In the genomic region with DNA sequence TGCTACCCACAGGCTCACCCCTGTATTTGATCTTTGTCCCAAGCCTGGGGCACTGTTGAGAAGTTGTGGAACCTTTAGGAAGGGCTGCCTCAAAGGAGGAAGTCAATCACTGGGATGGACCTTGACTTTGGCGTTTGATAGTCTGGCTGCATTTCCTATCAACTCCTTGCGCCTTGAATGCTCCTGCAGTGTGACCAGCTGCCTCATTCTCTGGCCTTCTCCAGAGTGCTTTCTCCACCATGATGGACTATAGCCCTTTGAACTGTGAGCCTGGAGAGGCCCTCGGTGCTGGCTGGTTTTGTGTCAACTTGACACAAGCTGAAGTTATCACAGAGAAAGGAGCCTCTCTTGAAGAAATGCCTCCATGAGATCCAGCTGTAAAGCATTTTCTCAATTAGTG, we compare ENCODE assay signal across 34 mouse cellular contexts. TPM values are rescaled to one million over a fixed set of nuclear protein-coding genes. Genes with fewer than 3 reads are reported as not detected.
"Had no signal": no experiment of that assay in that cellular context is flagged by ENCODE, and none has a peak within 500 bp of the region (broad histone marks: within the 10 kb centered on the region; RNA-seq: fewer than 3 reads in every experiment).

No protein-coding gene starts in this region.

- H3K27me3 ChIP-seq: limb, embryonic 12.5 days; limb, embryonic 13.5 days; limb, embryonic 15.5 days; liver, embryonic 12.5 days; liver, embryonic 13.5 days; liver, embryonic 15.5 days; lung, embryonic 15.5 days; midbrain, embryonic 12.5 days; midbrain, embryonic 13.5 days; midbrain, embryonic 15.5 days had no signal

- H3K36me3 ChIP-seq: limb, embryonic 10.5 days; limb, embryonic 12.5 days; limb, embryonic 13.5 days; limb, embryonic 15.5 days; liver, embryonic 12.5 days; liver, embryonic 13.5 days; liver, embryonic 15.5 days; lung, embryonic 15.5 days; midbrain, embryonic 10.5 days; midbrain, embryonic 12.5 days; midbrain, embryonic 13.5 days; midbrain, embryonic 15.5 days had no signal

- H3K4me2 ChIP-seq: limb, embryonic 12.5 days; limb, embryonic 13.5 days; limb, embryonic 15.5 days; liver, embryonic 11.5 days; liver, embryonic 12.5 days; liver, embryonic 13.5 days; liver, embryonic 15.5 days; lung, embryonic 14.5 days; lung, embryonic 15.5 days; midbrain, embryonic 11.5 days; midbrain, embryonic 12.5 days; midbrain, embryonic 13.5 days; midbrain, embryonic 15.5 days had no signal

- DNase-seq: left cerebral cortex, postnatal 4 days; liver; liver, embryonic 13.5 days; liver, postnatal 0 days; lung, adult 18-20 months; lung, adult 2 months; lung, embryonic 14.5 days; lung, postnatal 10 days; lung, postnatal 14 days; lung, postnatal 36 days; lung, postnatal 4 days; midbrain, embryonic 14.5 days had no signal

- H3K9ac ChIP-seq: limb, embryonic 12.5 days; limb, embryonic 13.5 days; limb, embryonic 15.5 days; liver, embryonic 12.5 days; liver, embryonic 13.5 days; liver, embryonic 14.5 days; liver, embryonic 15.5 days; liver, postnatal 0 days; lung, embryonic 14.5 days; lung, embryonic 15.5 days; midbrain, embryonic 12.5 days; midbrain, embryonic 13.5 days; midbrain, embryonic 15.5 days had no signal

- H3K9me3 ChIP-seq: limb, embryonic 10.5 days; limb, embryonic 12.5 days; limb, embryonic 15.5 days; liver, embryonic 12.5 days; liver, embryonic 15.5 days; lung, embryonic 15.5 days; midbrain, embryonic 12.5 days; midbrain, embryonic 13.5 days; midbrain, embryonic 15.5 days had no signal

- ATAC-seq: liver, embryonic 12.5 days; liver, postnatal 0 days; lung, postnatal 0 days; midbrain, embryonic 13.5 days; midbrain, embryonic 15.5 days; midbrain, embryonic 16.5 days had no signal

- H3K4me3 ChIP-seq: limb, embryonic 10.5 days; limb, embryonic 12.5 days; limb, embryonic 13.5 days; limb, embryonic 15.5 days; liver, embryonic 12.5 days; liver, embryonic 13.5 days; liver, embryonic 15.5 days; lung, embryonic 15.5 days; megakaryocyte, embryonic 14.5 days; midbrain, embryonic 10.5 days; midbrain, embryonic 12.5 days; midbrain, embryonic 13.5 days; midbrain, embryonic 15.5 days; myocyte had no signal

- H3K4me1 ChIP-seq: liver, embryonic 12.5 days; liver, embryonic 13.5 days; liver, embryonic 15.5 days; midbrain, embryonic 12.5 days; midbrain, embryonic 13.5 days; midbrain, embryonic 15.5 days had no signal

- H3K27ac ChIP-seq: limb, embryonic 10.5 days; limb, embryonic 12.5 days; limb, embryonic 13.5 days; limb, embryonic 15.5 days; liver, embryonic 12.5 days; liver, embryonic 13.5 days; liver, embryonic 14.5 days; liver, embryonic 15.5 days; lung, embryonic 15.5 days; macrophage; midbrain, embryonic 10.5 days; midbrain, embryonic 12.5 days; midbrain, embryonic 13.5 days; midbrain, embryonic 15.5 days had no signal

RNA-seq across cellular contexts. Expression of a gene that starts 33.7 kb away (rescaled TPM):
- total RNA-seq: megakaryocyte progenitor cell, adult 5-6 weeks; megakaryocyte, adult 5-6 weeks; monocyte, adult 5-6 weeks had no signal
- polyA plus RNA-seq: macrophage had no signal
